Mouse (Mus musculus) erythroblast, embryonic 14.5 days (primary cell): ENCODE data around the gene A730071L15Rik.

Source experiments
- GATA1 ChIP-seq: IDR thresholded peaks from 2 replicates; pipeline ENCODE4 v1.6.1; 2012; ENCODE audit warnings: low read length, inconsistent platforms, mixed read lengths
- TAL1 ChIP-seq: IDR thresholded peaks from 3 replicates; pipeline ENCODE4 v1.6.1; 2012; ENCODE audit warnings: low read length, inconsistent platforms, mixed read lengths

DNA sequence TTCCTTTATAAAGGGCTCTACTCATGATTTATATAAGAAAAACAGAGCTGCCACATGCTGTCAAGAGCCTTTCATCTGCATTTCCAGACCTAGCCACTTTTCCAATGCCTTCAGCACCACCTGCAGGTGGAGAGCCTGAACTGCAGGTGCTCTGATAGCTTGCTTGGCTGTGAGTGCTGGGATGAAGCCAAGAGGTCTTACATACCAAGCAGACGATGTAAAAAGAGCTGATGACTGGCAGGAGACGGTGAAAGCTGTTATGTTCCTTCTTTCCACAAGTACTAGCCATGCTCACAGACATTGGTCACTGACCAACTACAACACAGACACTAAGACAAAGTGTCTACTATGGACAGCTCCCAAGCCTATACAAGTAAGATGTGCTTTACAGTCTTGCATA lies 12.0 kb upstream of the A730071L15Rik start:
- TF ChIP-seq GATA1 (no peak), TAL1 (no peak)
